Mouse (Mus musculus) heart, embryonic 11.5 days (tissue): ENCODE data around the gene Cutc. TPM values are rescaled to one million over a fixed set of nuclear protein-coding genes. Genes with fewer than 3 reads are reported as not detected.

ENCODE experiments used
- ATAC-seq: fragments of 200-750 bp; cut with Nextera tagmentation; replicated peaks from 2 replicates; pipeline ENCODE4 v1.8.0; 2017; ENCODE audit warnings: moderate library complexity; ENCODE audit not compliant: insufficient number of reproducible peaks, low FRiP score, low TSS enrichment
- H3K27ac ChIP-seq: fragments of 300-500 bp; sonication (generic); 2 replicates; pipeline ENCODE4 v1.5.1; 2014; ENCODE audit warnings: mild to moderate bottlenecking, low read depth, low read length
- H3K27me3 ChIP-seq: fragments of 300-500 bp; sonication (generic); 2 replicates; pipeline ENCODE4 v1.6.1; 2014; ENCODE audit warnings: mild to moderate bottlenecking, low read length, mixed read lengths; ENCODE audit not compliant: control insufficient read depth, insufficient read depth
- H3K36me3 ChIP-seq: fragments of 300-500 bp; sonication (generic); 2 replicates; pipeline ENCODE4 v1.6.1; 2014; ENCODE audit warnings: mild to moderate bottlenecking, low read length, moderate library complexity, mixed read lengths; ENCODE audit not compliant: control insufficient read depth, insufficient read depth
- H3K4me1 ChIP-seq: fragments of 300-500 bp; sonication (generic); 2 replicates; pipeline ENCODE4 v1.6.1; 2014; ENCODE audit warnings: low read length; ENCODE audit not compliant: control insufficient read depth, insufficient read depth
- H3K4me2 ChIP-seq: fragments of 300-500 bp; sonication (generic); 2 replicates; pipeline ENCODE4 v1.6.1; 2014; ENCODE audit warnings: mild to moderate bottlenecking, moderate library complexity
- H3K4me3 ChIP-seq: fragments of 300-500 bp; sonication (generic); 2 replicates; pipeline ENCODE4 v1.5.1; 2014; ENCODE audit warnings: low read depth, low read length
- H3K9ac ChIP-seq: fragments of 300-500 bp; sonication (generic); 2 replicates; pipeline ENCODE4 v1.6.1; 2014; ENCODE audit warnings: mild to moderate bottlenecking, low read depth, low read length, moderate library complexity
- H3K9me3 ChIP-seq: fragments of 300-500 bp; sonication (generic); replicated peaks from 2 replicates; pipeline ENCODE4 v1.6.1; 2016; ENCODE audit warnings: low read length; ENCODE audit not compliant: control insufficient read depth
- WGBS: fragments of 180-500 bp; shearing (Covaris S2); extraction: QIAGEN DNeasy Blood & Tissue Kit; methylation state at CpG from one replicate; pipeline ENCODE4 v1.1.7; 2014; ENCODE audit not compliant: insufficient replicate concordance; 5-methylcytosine and 5-hydroxymethylcytosine counted together
- polyA plus RNA-seq: library from polyadenylated mRNA; unstranded; fragments of >200 nt; fragmentation: Nextera tagmentation; extraction: Ambion mirVana; gene quantifications from 2 replicates; pipeline ENCODE4 v1.2.1, GENCODE M21; 2014

Gene Cutc
- polyA plus RNA-seq, 1 experiment from 2014 or later = 10.9 TPM

GRCm38 (mm10) chr19:43761543-43762256 lies 8.9 kb downstream of the Cutc start:
- Histone ChIP-seq H3K4me3 (no peak overlapping the region), H3K27ac (no peak overlapping the region), H3K27me3 (no peaks in the 10 kb centered on the region), H3K4me1 (no peaks in the 10 kb centered on the region), H3K4me2 (no peak overlapping the region), H3K36me3 (no peaks in the 10 kb centered on the region), H3K9ac (no peak overlapping the region), H3K9me3 (no peaks in the 10 kb centered on the region)
- no peak for ATAC-seq

DNA sequence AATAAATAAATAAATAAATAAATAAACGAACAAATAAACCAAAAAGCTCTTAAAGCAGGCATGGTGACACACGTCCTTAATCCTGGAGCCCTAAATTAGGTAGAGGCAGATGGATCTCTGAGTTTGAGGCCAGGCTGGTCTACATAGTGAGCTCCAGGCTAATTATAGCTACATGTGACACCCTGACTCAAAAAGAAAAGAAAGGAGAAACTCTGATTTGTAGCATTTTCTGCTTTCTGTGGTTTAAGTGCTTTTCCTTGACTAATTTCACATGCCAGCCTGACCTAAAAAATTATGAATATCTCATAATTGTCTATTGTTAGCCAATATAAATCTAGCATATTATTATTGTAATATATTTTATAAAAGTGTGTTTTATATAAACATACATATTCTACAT lies 9.6 kb downstream of the Cutc start:
- WGBS = 72% methylated on average over 2 of the region's 2 CpGs
- H3K4me2 ChIP-seq = no peak overlapping the region
- no peak for ATAC-seq

GRCm38 (mm10) chr19:43766451-43766850 lies 13.7 kb downstream of the Cutc start:
- H3K27me3 ChIP-seq = no peaks in the 10 kb centered on the region
- no peak overlapping the region for H3K27ac ChIP-seq
- no peak overlapping the region for H3K9ac ChIP-seq
- H3K9me3 ChIP-seq = no peaks in the 10 kb centered on the region
- 81% methylated on average over 5 of the region's 5 CpGs for WGBS
- no peaks in the 10 kb centered on the region for H3K36me3 ChIP-seq
- no peak for ATAC-seq
- no peak overlapping the region for H3K4me3 ChIP-seq
- H3K4me1 ChIP-seq = no peaks in the 10 kb centered on the region
- H3K4me2 ChIP-seq = no peak overlapping the region

More for the DNA sequence above, 9.6 kb downstream of the Cutc start:
- Histone ChIP-seq H3K4me1 (no peaks in the 10 kb centered on the region), H3K36me3 (no peaks in the 10 kb centered on the region), H3K27ac (no peak overlapping the region), H3K27me3 (no peaks in the 10 kb centered on the region), H3K4me3 (no peak overlapping the region), H3K9me3 (no peaks in the 10 kb centered on the region), H3K9ac (no peak overlapping the region)

- Histone ChIP-seq H3K9me3 (no peaks in the 10 kb centered on the region), H3K4me3 (no peak overlapping the region), H3K27ac (no peak overlapping the region), H3K36me3 (no peaks in the 10 kb centered on the region), H3K4me1 (no peaks in the 10 kb centered on the region), H3K9ac (no peak overlapping the region), H3K4me2 (no peak overlapping the region), H3K27me3 (no peaks in the 10 kb centered on the region)
- no peak for ATAC-seq
- 76% methylated on average over 9 of the region's 9 CpGs for WGBS
Measured at GRCm38 (mm10) chr19:43767549-43768322, 14.9 kb downstream of the Cutc start.

- no peak overlapping the region for H3K4me2 ChIP-seq
- H3K27ac ChIP-seq = no peak overlapping the region
- WGBS = 80% methylated on average over 5 of the region's 5 CpGs
- no peak overlapping the region for H3K4me3 ChIP-seq
- no peak for ATAC-seq
- no peak overlapping the region for H3K9ac ChIP-seq
- H3K9me3 ChIP-seq = no peaks in the 10 kb centered on the region
- no peaks in the 10 kb centered on the region for H3K27me3 ChIP-seq
- H3K36me3 ChIP-seq = no peaks in the 10 kb centered on the region
- H3K4me1 ChIP-seq = no peaks in the 10 kb centered on the region
Measured at GRCm38 (mm10) chr19:43769366-43769960, 16.7 kb downstream of the Cutc start.

GRCm38 (mm10) chr19:43770584-43770983 lies 17.8 kb downstream of the Cutc start:
- 78% methylated on average over 4 of the region's 4 CpGs for WGBS
- no peak overlapping the region for H3K9ac ChIP-seq
- no peaks in the 10 kb centered on the region for H3K9me3 ChIP-seq
- no peak overlapping the region for H3K4me3 ChIP-seq
- no peaks in the 10 kb centered on the region for H3K36me3 ChIP-seq
- no peak overlapping the region for H3K27ac ChIP-seq
- no peak for ATAC-seq
- H3K4me1 ChIP-seq = no peaks in the 10 kb centered on the region
- no peak overlapping the region for H3K4me2 ChIP-seq
- H3K27me3 ChIP-seq = no peaks in the 10 kb centered on the region

DNA sequence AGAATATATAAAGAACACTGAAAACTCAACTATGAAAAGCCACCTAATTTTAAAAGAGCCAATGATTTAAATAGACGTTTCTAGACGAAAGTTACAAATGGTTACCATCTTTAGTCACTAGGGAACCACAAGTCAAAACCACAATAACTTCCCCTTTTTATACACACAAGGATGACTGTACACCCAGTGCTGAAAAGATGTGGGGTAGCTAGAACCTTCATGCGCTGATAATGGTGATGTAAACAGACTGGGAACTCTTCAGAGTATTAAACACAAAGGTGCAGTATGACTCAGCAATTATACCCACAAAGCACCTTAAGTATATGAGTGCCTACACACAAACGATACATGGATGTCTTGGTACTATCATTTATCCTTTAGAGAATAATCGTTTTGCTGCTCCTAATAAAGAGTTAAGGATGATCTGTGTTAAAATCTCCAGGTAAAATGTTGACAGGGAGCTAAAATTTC lies 18.7 kb downstream of the Cutc start:
- 84% methylated on average over 5 of the region's 5 CpGs for WGBS
- no peaks in the 10 kb centered on the region for H3K27me3 ChIP-seq
- H3K4me3 ChIP-seq = no peak overlapping the region
- H3K9me3 ChIP-seq = no peaks in the 10 kb centered on the region
- H3K27ac ChIP-seq = no peak overlapping the region
- H3K36me3 ChIP-seq = no peaks in the 10 kb centered on the region
- no peak overlapping the region for H3K4me2 ChIP-seq
- no peak for ATAC-seq
- H3K4me1 ChIP-seq = no peaks in the 10 kb centered on the region
- H3K9ac ChIP-seq = no peak overlapping the region

DNA sequence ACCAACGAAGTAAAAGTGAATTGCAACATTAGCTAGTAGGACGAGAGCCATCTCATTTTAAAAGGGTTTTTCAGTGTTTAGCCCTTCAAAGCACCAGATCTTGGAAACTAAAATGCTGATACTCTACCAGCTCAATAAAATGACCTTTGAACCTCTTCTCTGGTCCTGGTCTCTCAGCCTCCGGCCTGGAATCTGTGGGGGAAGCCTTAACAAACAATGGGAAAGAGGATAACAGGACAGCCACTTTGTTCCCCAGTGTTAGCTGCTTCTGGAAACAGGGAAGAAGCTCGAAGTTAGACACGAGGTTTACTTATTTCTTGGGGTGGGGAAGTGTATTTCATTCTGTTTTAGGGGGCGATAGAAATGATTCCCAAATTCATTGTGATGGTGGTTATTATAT lies 19.5 kb downstream of the Cutc start:
- H3K27me3 ChIP-seq = no peaks in the 10 kb centered on the region
- no peaks in the 10 kb centered on the region for H3K36me3 ChIP-seq
- H3K4me2 ChIP-seq = no peak overlapping the region
- no peak for ATAC-seq
- WGBS = 70% methylated on average over 6 of the region's 6 CpGs
- no peaks in the 10 kb centered on the region for H3K4me1 ChIP-seq
- H3K9me3 ChIP-seq = no peaks in the 10 kb centered on the region
- no peak overlapping the region for H3K9ac ChIP-seq
- no peak overlapping the region for H3K4me3 ChIP-seq
- no peak overlapping the region for H3K27ac ChIP-seq
